Mouse (Mus musculus) left cerebral cortex, postnatal 14 days (tissue): ENCODE measurements at regions not wholly inside any gene's neighbourhood (a gene's known extent, or its start where the extent isn't known, plus 50 kb on each side); places are given as distances from the start of the nearest gene placed in this dataset.
A peak's percentile ranks its signal among the peaks of the same experiment; 100 is the strongest.

Experiments
- DNase-seq, 2 experiments: peaks; one replicate each; pipeline ENCODE4 v3.0.0; 2021 to 2022; ENCODE audit warnings: low spot score in 2 of 2, mixed read lengths in 1 of 2
- intact Hi-C: fragments of 180-260 bp; cut with DNase I; formaldehyde crosslinking; loops from one replicate; pipeline ENCODE4 v1.15.1; 2025

DNA sequence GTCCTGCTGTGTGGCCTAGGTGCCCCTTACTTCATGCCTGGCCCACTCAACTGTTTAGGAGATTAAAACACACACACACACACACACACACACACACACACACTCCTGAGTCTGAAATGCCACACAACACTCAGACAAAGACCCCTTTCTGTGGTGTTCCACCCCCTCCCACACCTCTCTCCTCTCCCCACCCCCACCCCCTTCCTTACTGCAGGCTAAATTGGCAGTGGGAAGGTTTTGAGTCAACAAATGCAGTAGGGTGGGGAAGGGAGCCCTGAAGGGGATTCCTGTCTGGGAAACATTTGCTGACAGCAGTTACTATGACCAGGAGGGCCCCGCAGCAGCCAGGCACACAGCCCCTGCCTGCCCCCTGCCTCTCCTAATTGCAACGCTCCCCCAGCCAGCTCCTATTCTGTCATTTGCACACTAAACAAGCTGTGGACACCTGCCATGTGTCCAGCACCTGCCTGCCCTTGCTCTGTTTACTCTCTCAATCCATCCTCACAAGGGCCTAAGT lies 69.5 kb downstream of the Ephb3 start:
- intact Hi-C loops, result no loop called here
- DNase-seq, result no peak

- DNase-seq, result no peak
- intact Hi-C loops, result no loop called here
Measured at GRCm38 (mm10) chr16:21277789-21278342, 73.3 kb downstream of the Ephb3 start.

DNA sequence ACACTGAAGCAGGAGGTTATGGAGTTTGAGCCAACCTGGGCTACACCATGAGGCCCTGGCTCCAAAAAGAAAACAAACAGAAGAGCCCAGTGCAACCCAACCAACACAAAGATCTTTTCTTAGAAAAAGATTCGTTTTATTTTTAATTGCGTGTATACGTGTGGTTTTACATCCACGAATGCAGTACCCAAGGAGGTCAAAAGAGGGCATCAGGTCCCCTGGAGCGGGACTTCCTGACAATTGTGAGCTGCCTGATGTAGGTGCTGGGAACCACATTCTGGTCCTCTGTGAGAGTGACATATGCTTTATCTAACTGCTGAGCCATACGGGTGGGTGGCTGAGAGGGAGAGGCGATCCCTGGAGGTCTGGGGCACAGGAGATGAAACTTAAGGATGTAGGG lies 73.8 kb downstream of the Ephb3 start:
- intact Hi-C loops, result no loop called here
- DNase-seq, result no peak

- no peak for DNase-seq
- intact Hi-C loops, result no loop called here
Measured at GRCm38 (mm10) chr16:21280200-21280627, 75.7 kb downstream of the Ephb3 start.

DNA sequence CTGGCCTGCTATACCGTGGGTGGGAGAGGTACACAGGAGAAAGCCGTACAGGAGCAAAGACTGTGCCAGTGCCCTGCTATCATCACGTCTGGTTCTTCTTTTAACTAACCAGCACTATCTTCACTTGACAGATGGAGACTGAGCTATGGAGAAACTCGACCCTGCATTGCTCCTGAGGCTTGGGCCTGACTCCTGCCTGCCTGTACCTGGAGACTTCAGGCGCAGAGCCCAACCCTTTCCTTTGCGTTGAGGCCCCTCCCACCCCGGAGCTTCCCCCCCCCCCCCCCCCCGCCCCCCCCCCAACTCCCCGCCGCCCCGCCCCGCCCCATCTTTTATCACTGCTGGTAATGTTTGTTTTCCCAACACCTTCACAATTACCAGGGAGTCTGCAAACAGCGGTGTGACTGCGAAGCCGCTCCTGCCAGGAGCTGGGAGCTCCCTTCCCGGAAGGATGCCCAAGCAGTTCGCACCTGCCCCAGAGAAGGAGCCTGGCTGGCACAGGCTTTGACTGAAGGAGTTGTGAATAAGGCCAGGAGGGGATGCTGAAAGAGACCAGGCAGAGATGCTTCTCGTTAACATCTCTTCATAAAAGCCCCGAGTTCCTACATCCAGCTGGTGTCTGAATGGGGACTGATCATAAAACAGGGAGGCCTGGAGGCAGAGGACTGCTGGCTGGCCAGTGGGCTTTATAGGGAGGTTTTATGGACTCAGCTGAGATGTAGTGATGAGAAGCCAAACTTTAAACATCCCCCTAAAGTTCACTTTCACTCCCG lies 77.6 kb downstream of the Ephb3 start:
- DNase-seq, result no peak
- intact Hi-C loops, result no loop called here

DNA sequence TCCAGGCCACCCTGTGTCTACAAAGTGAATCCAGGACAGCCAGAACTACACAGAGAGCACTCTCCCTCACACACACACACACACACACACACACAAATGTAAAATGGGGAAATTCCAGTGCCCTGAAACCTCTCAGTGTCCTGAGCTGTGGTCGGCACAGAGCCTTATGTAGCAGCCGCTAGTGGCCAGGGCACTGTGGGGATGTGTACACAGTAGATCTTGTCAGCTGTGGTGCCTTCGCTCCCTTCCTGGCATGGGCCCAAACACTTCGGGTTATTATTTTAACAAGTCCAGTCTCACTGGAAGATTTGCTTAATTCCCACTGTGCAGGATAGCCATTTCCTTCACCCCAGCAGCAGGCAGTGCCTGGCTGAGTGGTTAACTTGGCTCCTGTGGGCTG lies 81.5 kb downstream of the Ephb3 start:
- DNase-seq, result no peak
- intact Hi-C loops, result no loop called here

DNA sequence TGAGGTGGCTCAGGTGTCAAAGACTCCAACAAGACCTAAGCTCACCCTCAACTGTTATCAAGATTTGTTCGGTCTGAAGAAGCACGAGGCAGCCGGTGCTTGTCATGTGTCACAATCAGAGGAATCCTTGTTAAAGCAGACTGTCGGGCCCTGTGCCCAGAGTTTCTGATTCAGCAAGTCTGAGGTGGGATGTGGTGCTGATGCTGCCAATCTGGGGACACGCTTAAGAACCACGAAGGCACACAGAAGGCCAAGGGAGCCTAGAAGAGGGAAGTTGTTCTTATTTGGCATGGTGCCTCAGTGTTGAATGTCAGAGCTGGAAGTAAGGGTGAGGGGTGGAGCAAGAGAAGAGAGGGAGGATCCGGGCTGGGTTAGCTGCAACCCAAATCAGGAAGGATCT lies 85.0 kb downstream of the Ephb3 start:
- DNase-seq, result peak; percentile 63 to 79
- intact Hi-C loops, result no loop called here

DNA sequence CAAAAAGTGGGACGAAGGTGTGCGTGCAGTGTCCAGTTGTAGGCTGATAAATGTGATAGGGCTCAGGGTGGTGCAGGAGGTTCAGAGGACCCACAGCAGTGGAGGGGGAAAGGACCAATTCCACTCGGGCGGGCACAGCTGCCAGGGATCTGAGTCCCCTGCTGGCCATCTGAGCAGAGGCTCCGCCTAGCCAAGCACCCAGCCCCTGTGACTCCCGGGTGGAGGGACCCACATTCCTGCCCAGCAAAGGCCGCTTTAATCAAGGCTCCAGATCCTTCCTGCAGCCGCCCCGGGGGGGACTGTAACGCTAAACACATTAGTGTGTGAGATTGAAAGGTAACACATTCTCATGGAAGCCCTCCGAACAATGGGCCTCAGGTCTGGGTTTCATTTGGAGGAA lies 88.5 kb downstream of the Ephb3 start:
- no peak for DNase-seq
- intact Hi-C loops, result no loop called here

- intact Hi-C loops, result no loop called here
- DNase-seq, result no peak
Measured at GRCm38 (mm10) chr16:21293569-21293968, 89.0 kb downstream of the Ephb3 start.

DNA sequence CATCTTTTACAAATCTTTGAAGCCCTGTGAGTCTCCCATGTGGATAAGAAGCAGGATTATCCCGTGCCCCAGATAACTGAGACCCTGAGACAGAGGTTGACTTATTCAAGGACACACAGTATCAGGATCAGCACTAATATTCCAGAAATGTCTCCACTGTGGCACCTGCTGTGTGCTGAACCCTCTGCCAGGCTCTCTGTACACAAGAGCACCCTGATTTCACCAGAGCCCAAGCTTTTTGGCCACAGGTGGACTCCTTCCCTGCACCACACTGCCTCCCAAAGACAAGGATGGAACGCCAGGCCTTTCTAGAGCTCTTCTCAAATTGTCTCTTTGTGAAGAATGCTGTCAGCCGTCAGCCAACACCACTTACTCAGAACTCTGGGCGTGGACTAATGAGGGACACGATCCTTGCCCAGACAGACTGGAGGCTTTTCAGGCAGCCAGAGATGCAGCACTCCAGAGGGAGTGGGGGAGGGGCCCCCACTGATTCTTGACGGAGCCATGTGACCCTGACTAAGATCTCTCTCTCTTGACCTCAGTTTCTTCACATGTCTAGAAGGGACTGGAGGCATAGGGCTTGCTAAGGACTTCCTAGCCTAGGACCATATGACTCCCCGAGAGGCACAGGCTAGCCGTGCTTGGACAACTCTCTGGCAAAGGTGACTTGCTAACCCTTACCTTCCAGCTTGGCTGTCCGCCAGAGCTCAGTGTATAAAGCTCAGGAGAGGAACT lies 90.3 kb downstream of the Ephb3 start:
- peak in 1 of 2 experiments; percentile 27 for DNase-seq
- intact Hi-C loops, result no loop called here

GRCm38 (mm10) chr16:21295956-21296733 lies 91.6 kb downstream of the Ephb3 start:
- peak in 1 of 2 experiments; percentile 45 for DNase-seq
- intact Hi-C loops, result no loop called here

DNA sequence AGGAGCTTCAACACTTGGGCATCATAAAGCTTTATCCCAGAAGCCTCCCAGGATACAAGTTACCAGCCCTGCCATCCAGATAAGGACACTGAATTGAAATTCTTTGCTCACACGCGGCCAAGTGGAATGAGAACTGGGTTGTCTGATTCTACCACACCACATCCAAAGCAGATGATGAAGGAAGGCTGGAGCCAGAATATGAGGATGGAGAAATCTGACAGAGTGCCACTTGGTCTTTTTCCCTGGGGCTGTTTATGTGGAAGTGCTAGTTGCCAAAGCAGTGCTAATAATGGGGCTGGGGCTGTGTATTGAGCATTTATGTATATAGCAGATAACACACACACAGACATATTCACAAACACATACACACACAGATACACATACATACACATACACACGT lies 92.2 kb downstream of the Ephb3 start:
- intact Hi-C loops, result no loop called here
- no peak for DNase-seq

DNA sequence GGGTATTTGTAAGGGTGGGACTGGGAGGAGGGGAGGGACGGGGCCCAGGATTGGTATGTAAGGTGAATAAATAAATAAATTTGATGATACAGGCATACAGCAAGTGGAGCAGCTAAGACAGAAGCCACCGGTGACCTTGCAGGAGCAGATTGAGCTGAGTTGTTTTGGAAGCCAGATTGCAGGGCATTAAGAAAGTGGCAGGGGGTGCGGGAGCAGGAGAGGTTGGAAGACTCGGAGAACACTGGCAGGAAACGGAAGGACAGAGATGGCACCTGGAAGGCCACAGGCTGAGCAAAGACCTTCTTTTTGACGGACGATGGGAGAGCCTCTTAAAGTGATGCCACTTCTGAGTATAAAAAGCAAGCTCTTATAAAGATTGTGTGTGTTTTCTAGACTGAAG lies 94.3 kb downstream of the Ephb3 start:
- DNase-seq, result no peak
- intact Hi-C loops, result no loop called here

DNA sequence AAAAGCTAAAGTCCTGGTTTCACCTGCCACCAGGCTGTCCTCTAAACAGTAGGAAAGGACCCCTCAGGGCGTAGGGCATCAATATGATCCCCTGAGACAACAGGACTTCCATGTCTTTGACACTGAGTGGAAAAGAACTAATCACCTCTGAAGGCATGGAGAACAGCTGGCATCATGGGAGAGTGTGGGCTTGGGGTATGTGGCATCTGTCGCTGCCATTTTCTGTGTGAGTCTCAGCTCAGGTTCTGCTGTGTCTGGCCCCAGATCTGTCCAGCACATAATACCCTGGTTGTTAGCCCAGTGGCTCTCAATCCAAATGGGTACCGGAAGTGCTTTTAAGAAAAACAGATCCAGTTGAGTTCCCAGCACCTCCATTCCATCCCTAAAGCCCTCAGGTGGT lies 101.3 kb downstream of the Ephb3 start:
- DNase-seq, result no peak
- intact Hi-C loops, result no loop called here

DNA sequence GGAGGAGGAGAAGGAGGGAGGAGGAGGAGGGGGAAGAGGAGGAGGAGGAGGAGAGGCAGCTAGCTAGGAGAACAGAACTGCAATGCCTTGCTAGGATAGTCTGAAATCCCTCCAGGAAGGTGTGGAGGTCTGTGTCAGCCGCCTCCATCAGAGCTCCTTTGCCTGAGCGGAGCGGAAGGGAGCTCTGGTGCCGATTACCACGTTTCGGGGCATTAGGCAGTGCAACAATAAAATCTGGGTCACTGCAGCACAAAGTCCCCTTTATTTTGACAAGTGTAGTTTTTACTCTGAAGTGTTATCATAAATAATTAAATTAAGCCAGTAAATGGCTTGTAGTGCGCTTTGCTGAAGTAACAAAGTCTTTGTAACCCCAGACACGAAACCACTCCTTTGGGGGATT lies 104.0 kb downstream of the Ephb3 start:
- no peak for DNase-seq
- intact Hi-C loops, result no loop called here

GRCm38 (mm10) chr16:21310636-21311615 lies 106.4 kb downstream of the Ephb3 start:
- DNase-seq, result peak; percentile 40 to 55
- intact Hi-C loops, result no loop called here

GRCm38 (mm10) chr16:21311781-21312180 lies 107.2 kb downstream of the Ephb3 start:
- DNase-seq, result no peak
- intact Hi-C loops, result no loop called here

- DNase-seq, result no peak
- intact Hi-C loops, result no loop called here
Measured at GRCm38 (mm10) chr16:21315751-21316151, 107.2 kb upstream of the Vps8 start.
